Mouse (Mus musculus): ENCODE data around the gene Msl1.

- no peak for TF ChIP-seq CTCF (IDR thresholded peaks at IDR 0.05; ENCODE audit: low read depth)
- no peak for TF ChIP-seq EP300 (optimal IDR thresholded peaks at IDR 0.05)
These were observed 31.2 kb upstream of the Msl1 start for GRCm38 (mm10) chr11:98764091-98764490.

Measured in stomach, postnatal 0 days (tissue).